In genomic region chr5:77370378-77370892, GRCm38 (mm10) we compare ENCODE assay signal across 29 mouse cellular contexts. TPM values are rescaled to one million over a fixed set of nuclear protein-coding genes. Genes with fewer than 3 reads are reported as not detected.
DNase-seq lines count a peak whose midpoint lies in the region; ATAC-seq and TF ChIP-seq lines count a peak whose summit lies in the region.
"Had no signal": no experiment of that assay in that cellular context is flagged by ENCODE, and none has a peak within 500 bp of the region (broad histone marks: within the 10 kb centered on the region; RNA-seq: fewer than 3 reads in every experiment).

No protein-coding gene starts in this region.

- H3K4me2 ChIP-seq in kidney, embryonic 16.5 days (replicated peaks; ENCODE audit: low read depth, low read length): no peak overlapping the region
- H3K4me2 ChIP-seq in stomach, embryonic 15.5 days: no peak overlapping the region
- H3K4me2 ChIP-seq: forebrain, embryonic 12.5 days; intestine, embryonic 15.5 days; liver, embryonic 11.5 days; midbrain, embryonic 12.5 days; neural tube, embryonic 12.5 days had no signal

- intact Hi-C loops in gastrocnemius, adult 2 months (cut with DNase I): no loop called here

- 67% methylated on average over 5 of the region's 5 CpGs for WGBS in kidney, embryonic 16.5 days
- 59% methylated on average over 5 of the region's 5 CpGs for WGBS in stomach, embryonic 15.5 days

- no peak for DNase-seq in gastrocnemius, adult 2 months
- no peak for DNase-seq in gastrocnemius, postnatal 4 days (ENCODE audit: low spot score in 2 of 2)
- no peak for DNase-seq in kidney, adult 18-20 months
- peak; percentile 26 for DNase-seq in NIH3T3 (ENCODE audit: low read depth)
- no peak for DNase-seq in lung, adult 18-20 months
- no peak for DNase-seq in MN1 (ENCODE audit: low spot score)
- DNase-seq: adrenal gland, postnatal 25 days; cerebellum, adult 18-20 months; cerebellum, postnatal 14 days; forebrain, postnatal 0 days; gastrocnemius, postnatal 10 days; heart, postnatal 14 days; layer of hippocampus, adult 9-11 months; lung, postnatal 36 days; right cerebral cortex, adult 18-20 months; thymus, postnatal 25 days had no signal

- no peak for TF ChIP-seq CTCF in gastrocnemius, adult 2 months (IDR thresholded peaks at IDR 0.05)

- peaks cover 52% of the 10 kb centered on the region for H3K4me1 ChIP-seq in kidney, embryonic 16.5 days (ENCODE audit: insufficient read depth, low read length)
- H3K4me1 ChIP-seq in stomach, embryonic 15.5 days: peaks cover 16% of the 10 kb centered on the region
- H3K4me1 ChIP-seq: neural tube, embryonic 12.5 days had no signal

- ATAC-seq in kidney, embryonic 16.5 days (ENCODE audit: low FRiP score, low TSS enrichment): no peak
- no peak for ATAC-seq in stomach, embryonic 15.5 days (ENCODE audit: insufficient read depth, low FRiP score, low read depth)
- ATAC-seq: forebrain, postnatal 0 days; hindbrain, postnatal 0 days; intestine, embryonic 15.5 days had no signal

- H3K27me3 ChIP-seq in kidney, embryonic 16.5 days (ENCODE audit: insufficient read depth, low read length): no peaks in the 10 kb centered on the region
- H3K27me3 ChIP-seq in stomach, embryonic 15.5 days (replicated peaks): no peaks in the 10 kb centered on the region
- H3K27me3 ChIP-seq: intestine, embryonic 15.5 days; neural tube, embryonic 12.5 days had no signal

- H3K9me3 ChIP-seq in kidney, embryonic 16.5 days (ENCODE audit: low read length): no peaks in the 10 kb centered on the region
- H3K9me3 ChIP-seq in stomach, embryonic 15.5 days: no peaks in the 10 kb centered on the region
- H3K9me3 ChIP-seq: forebrain, embryonic 12.5 days; hindbrain, embryonic 10.5 days; intestine, embryonic 15.5 days; megakaryocyte, embryonic 14.5 days; midbrain, embryonic 12.5 days; neural tube, embryonic 12.5 days had no signal

- H3K9ac ChIP-seq in kidney, embryonic 16.5 days (replicated peaks; ENCODE audit: low read length): no peak overlapping the region
- H3K9ac ChIP-seq in stomach, embryonic 15.5 days: no peak overlapping the region
- H3K9ac ChIP-seq: forebrain, embryonic 12.5 days; forebrain, postnatal 0 days; intestine, embryonic 15.5 days; midbrain, embryonic 12.5 days; neural tube, embryonic 12.5 days had no signal

- H3K27ac ChIP-seq in gastrocnemius, adult 2 months: peak overlapping the region; percentile 56
- peak overlapping the region; percentile 79 for H3K27ac ChIP-seq in kidney, embryonic 16.5 days (ENCODE audit: low read length)
- H3K27ac ChIP-seq in stomach, embryonic 15.5 days: peak overlapping the region; percentile 18; the same call in 1 of the 2 replicates
- H3K27ac ChIP-seq: forebrain, embryonic 12.5 days; hindbrain, embryonic 10.5 days; hindbrain, postnatal 0 days; intestine, embryonic 15.5 days; midbrain, embryonic 12.5 days; neural tube, embryonic 12.5 days had no signal

- no peak overlapping the region for H3K4me3 ChIP-seq in gastrocnemius, adult 2 months
- H3K4me3 ChIP-seq in kidney, embryonic 16.5 days (ENCODE audit: low read length): no peak overlapping the region
- no peak overlapping the region for H3K4me3 ChIP-seq in stomach, embryonic 15.5 days (replicated peaks)
- H3K4me3 ChIP-seq: erythroblast, embryonic 14.5 days; forebrain, embryonic 12.5 days; hindbrain, embryonic 10.5 days; intestine, embryonic 15.5 days; megakaryocyte, embryonic 14.5 days; midbrain, embryonic 12.5 days; myocyte; neural tube, embryonic 12.5 days had no signal

- H3K36me3 ChIP-seq in kidney, embryonic 16.5 days (ENCODE audit: insufficient read depth, low read length): no peaks in the 10 kb centered on the region
- H3K36me3 ChIP-seq in stomach, embryonic 15.5 days: no peaks in the 10 kb centered on the region
- H3K36me3 ChIP-seq: forebrain, embryonic 12.5 days; hindbrain, embryonic 10.5 days; intestine, embryonic 15.5 days; midbrain, embryonic 12.5 days; neural tube, embryonic 12.5 days had no signal

RNA-seq across cellular contexts. Expression of gene Igfbp7, which starts 37.4 kb away (rescaled TPM):
- 10 to 100 TPM; 63.6 to 92.5 TPM for total RNA-seq in gastrocnemius, adult 2 months (2021)
- 100 to 1,000 TPM; 295 to 321 TPM for total RNA-seq in gastrocnemius, postnatal 4 days (2021)
- polyA plus RNA-seq in kidney, embryonic 16.5 days (2015; fragmentation: Nextera tagmentation; extraction: Ambion mirVana): 455 and 475 TPM in 2 replicates
- 146 and 174 TPM in 2 replicates for polyA plus RNA-seq in stomach, embryonic 15.5 days (2015; fragmentation: Nextera tagmentation; extraction: Ambion mirVana)
- total RNA-seq: MEL had no signal

Comparison
In these comparisons a context has a peak if more than half of its experiments do, and no peak if none do; other contexts are left out.
1. H3K27ac ChIP-seq: peak in every context shown above with its lines; median percentile 79 in kidney, embryonic 16.5 days; 56 in gastrocnemius, adult 2 months; 18 in stomach, embryonic 15.5 days.